Mouse (Mus musculus) brain, embryonic 14.5 days (tissue): ENCODE data around the gene Marc1.

Experiments used
- CTCF ChIP-seq: fragments of 200-500 bp; IDR thresholded peaks from 2 replicates; pipeline ENCODE4 v1.5.1; 2012; ENCODE audit warnings: inconsistent platforms, mild to moderate bottlenecking, moderate library complexity, borderline replicate concordance; ENCODE audit not compliant: insufficient read depth, insufficient read length; ENCODE audit errors: extremely low read depth
- POLR2A ChIP-seq: fragments of 200-500 bp; IDR thresholded peaks from 2 replicates; pipeline ENCODE4 v1.6.1; 2012; ENCODE audit warnings: mild to moderate bottlenecking, inconsistent platforms, borderline replicate concordance; ENCODE audit not compliant: poor library complexity, insufficient read depth, insufficient read length, severe bottlenecking; ENCODE audit errors: extremely low read depth

GRCm38 (mm10) chr1:184824439-184824851 is 13.3 kb upstream of the Marc1 start:
- TF ChIP-seq CTCF (peak; percentile 98), POLR2A (no peak)
